Mouse (Mus musculus): ENCODE results near the gene Nhlrc2. TPM values are rescaled to one million over a fixed set of nuclear protein-coding genes. Genes with fewer than 3 reads are reported as not detected.

Gene Nhlrc2
- polyA plus RNA-seq, 1 experiment from 2014 or later = 17.8 TPM

GRCm38 (mm10) chr19:56599996-56600395, 51.9 kb downstream of the Nhlrc2 start:
- 53% methylated on average over 3 of the region's 3 CpGs for WGBS
- H3K27ac ChIP-seq (replicated peaks in 1 of 2; ENCODE audit: control insufficient read depth in 1 of 2, insufficient read depth in 1 of 2, low read depth in 2 of 2, low read length in 2 of 2) = no peak overlapping the region

GRCm38 (mm10) chr19:56600797-56601196, 52.7 kb downstream of the Nhlrc2 start:
- Histone ChIP-seq H3K9ac (ENCODE audit: low read length) (peak overlapping the region; percentile 23), H3K4me2 (ENCODE audit: low read length) (no peak overlapping the region), H3K4me3 (ENCODE audit: control insufficient read depth in 1 of 2, insufficient read depth in 1 of 2, low read depth in 1 of 2, low read length in 2 of 2) (no peak overlapping the region), H3K9me3 (ENCODE audit: control insufficient read depth, low read length) (no peaks in the 10 kb centered on the region), H3K27me3 (ENCODE audit: control insufficient read depth, insufficient read depth, low read length) (no peaks in the 10 kb centered on the region), H3K27ac (replicated peaks in 1 of 2; ENCODE audit: control insufficient read depth in 1 of 2, insufficient read depth in 1 of 2, low read depth in 2 of 2, low read length in 2 of 2) (peak overlapping the region in 1 of 2 experiments; percentile 71; a peak in 2 of 4 replicates), H3K36me3 (ENCODE audit: control insufficient read depth, insufficient read depth, low read length) (peaks cover 42% of the 10 kb centered on the region), H3K4me1 (ENCODE audit: control insufficient read depth in 2 of 2, insufficient read depth in 2 of 2, low read length in 2 of 2) (peaks cover 19 to 41% of the 10 kb centered on the region in 2 experiments)
- WGBS = 63% methylated on average over 7 of the region's 7 CpGs
- ATAC-seq (ENCODE audit: insufficient number of reproducible peaks, insufficient read depth, low FRiP score, low read depth) = no peak

More at GRCm38 (mm10) chr19:56599996-56600395, 51.9 kb downstream of the Nhlrc2 start:
- Histone ChIP-seq H3K4me2 (ENCODE audit: low read length) (no peak overlapping the region), H3K9me3 (ENCODE audit: control insufficient read depth, low read length) (no peaks in the 10 kb centered on the region), H3K36me3 (ENCODE audit: control insufficient read depth, insufficient read depth, low read length) (peaks cover 50% of the 10 kb centered on the region), H3K9ac (ENCODE audit: low read length) (no peak overlapping the region), H3K4me3 (ENCODE audit: control insufficient read depth in 1 of 2, insufficient read depth in 1 of 2, low read depth in 1 of 2, low read length in 2 of 2) (no peak overlapping the region), H3K27me3 (ENCODE audit: control insufficient read depth, insufficient read depth, low read length) (no peaks in the 10 kb centered on the region), H3K4me1 (ENCODE audit: control insufficient read depth in 2 of 2, insufficient read depth in 2 of 2, low read length in 2 of 2) (peaks cover 19 to 41% of the 10 kb centered on the region in 2 experiments)
- no peak for ATAC-seq (ENCODE audit: insufficient number of reproducible peaks, insufficient read depth, low FRiP score, low read depth)

GRCm38 (mm10) chr19:56601901-56602347, 53.9 kb downstream of the Nhlrc2 start:
- no peaks in the 10 kb centered on the region for H3K9me3 ChIP-seq (ENCODE audit: control insufficient read depth, low read length)
- peaks cover 19 to 41% of the 10 kb centered on the region in 2 experiments for H3K4me1 ChIP-seq (ENCODE audit: control insufficient read depth in 2 of 2, insufficient read depth in 2 of 2, low read length in 2 of 2)
- H3K27ac ChIP-seq (replicated peaks in 1 of 2; ENCODE audit: control insufficient read depth in 1 of 2, insufficient read depth in 1 of 2, low read depth in 2 of 2, low read length in 2 of 2) = peak overlapping the region; percentile 66 to 71
- H3K9ac ChIP-seq (ENCODE audit: low read length) = no peak overlapping the region
- H3K4me2 ChIP-seq (ENCODE audit: low read length) = 0 out of 2 replicates have a peak overlapping the region, but pooled peaks have one; percentile 5
- 62% methylated on average over 15 of the region's 15 CpGs for WGBS
- H3K4me3 ChIP-seq (ENCODE audit: control insufficient read depth in 1 of 2, insufficient read depth in 1 of 2, low read depth in 1 of 2, low read length in 2 of 2) = no peak overlapping the region
- H3K36me3 ChIP-seq (ENCODE audit: control insufficient read depth, insufficient read depth, low read length) = peaks cover 31% of the 10 kb centered on the region
- ATAC-seq (ENCODE audit: insufficient number of reproducible peaks, insufficient read depth, low FRiP score, low read depth) = no peak
- no peaks in the 10 kb centered on the region for H3K27me3 ChIP-seq (ENCODE audit: control insufficient read depth, insufficient read depth, low read length)

- Histone ChIP-seq H3K9me3 (ENCODE audit: control insufficient read depth, low read length) (no peaks in the 10 kb centered on the region), H3K4me3 (ENCODE audit: control insufficient read depth in 1 of 2, insufficient read depth in 1 of 2, low read depth in 1 of 2, low read length in 2 of 2) (no peak overlapping the region), H3K36me3 (ENCODE audit: control insufficient read depth, insufficient read depth, low read length) (no peaks in the 10 kb centered on the region), H3K4me2 (ENCODE audit: low read length) (no peak overlapping the region), H3K27me3 (ENCODE audit: control insufficient read depth, insufficient read depth, low read length) (no peaks in the 10 kb centered on the region), H3K4me1 (ENCODE audit: control insufficient read depth in 2 of 2, insufficient read depth in 2 of 2, low read length in 2 of 2) (peaks cover 0 to 10% of the 10 kb centered on the region in 2 experiments; a peak in 2 of 4 replicates), H3K27ac (replicated peaks in 1 of 2; ENCODE audit: control insufficient read depth in 1 of 2, insufficient read depth in 1 of 2, low read depth in 2 of 2, low read length in 2 of 2) (no peak overlapping the region), H3K9ac (ENCODE audit: low read length) (no peak overlapping the region)
- no peak for ATAC-seq (ENCODE audit: insufficient number of reproducible peaks, insufficient read depth, low FRiP score, low read depth)
- WGBS = 36% methylated on average over 5 of the region's 5 CpGs
Observed at GRCm38 (mm10) chr19:56608946-56609345, 60.9 kb downstream of the Nhlrc2 start.

- Histone ChIP-seq H3K27me3 (ENCODE audit: control insufficient read depth, insufficient read depth, low read length) (no peaks in the 10 kb centered on the region), H3K4me2 (ENCODE audit: low read length) (no peak overlapping the region), H3K4me3 (ENCODE audit: control insufficient read depth in 1 of 2, insufficient read depth in 1 of 2, low read depth in 1 of 2, low read length in 2 of 2) (no peak overlapping the region), H3K27ac (replicated peaks in 1 of 2; ENCODE audit: control insufficient read depth in 1 of 2, insufficient read depth in 1 of 2, low read depth in 2 of 2, low read length in 2 of 2) (no peak overlapping the region), H3K9me3 (ENCODE audit: control insufficient read depth, low read length) (no peaks in the 10 kb centered on the region), H3K36me3 (ENCODE audit: control insufficient read depth, insufficient read depth, low read length) (no peaks in the 10 kb centered on the region), H3K4me1 (ENCODE audit: control insufficient read depth in 2 of 2, insufficient read depth in 2 of 2, low read length in 2 of 2) (0 out of 4 replicates have a peak, but pooled peaks cover 0 to 7% of the 10 kb centered on the region in 2 experiments), H3K9ac (ENCODE audit: low read length) (no peak overlapping the region)
- no peak for ATAC-seq (ENCODE audit: insufficient number of reproducible peaks, insufficient read depth, low FRiP score, low read depth)
- 87% methylated on average over 5 of the region's 5 CpGs for WGBS
Observed at GRCm38 (mm10) chr19:56614131-56614530, 66.1 kb downstream of the Nhlrc2 start.

GRCm38 (mm10) chr19:56618845-56619244, 70.8 kb downstream of the Nhlrc2 start:
- Histone ChIP-seq H3K4me3 (ENCODE audit: control insufficient read depth in 1 of 2, insufficient read depth in 1 of 2, low read depth in 1 of 2, low read length in 2 of 2) (no peak overlapping the region), H3K9me3 (ENCODE audit: control insufficient read depth, low read length) (no peaks in the 10 kb centered on the region), H3K4me2 (ENCODE audit: low read length) (no peak overlapping the region), H3K36me3 (ENCODE audit: control insufficient read depth, insufficient read depth, low read length) (no peaks in the 10 kb centered on the region), H3K4me1 (ENCODE audit: control insufficient read depth in 2 of 2, insufficient read depth in 2 of 2, low read length in 2 of 2) (no peaks in the 10 kb centered on the region; a peak in 1 of 4 replicates), H3K27ac (replicated peaks in 1 of 2; ENCODE audit: control insufficient read depth in 1 of 2, insufficient read depth in 1 of 2, low read depth in 2 of 2, low read length in 2 of 2) (no peak overlapping the region), H3K27me3 (ENCODE audit: control insufficient read depth, insufficient read depth, low read length) (no peaks in the 10 kb centered on the region), H3K9ac (ENCODE audit: low read length) (no peak overlapping the region)
- 73% methylated on average over 9 of the region's 9 CpGs for WGBS
- no peak for ATAC-seq (ENCODE audit: insufficient number of reproducible peaks, insufficient read depth, low FRiP score, low read depth)

GRCm38 (mm10) chr19:56619546-56619945, 71.5 kb downstream of the Nhlrc2 start:
- Histone ChIP-seq H3K36me3 (ENCODE audit: control insufficient read depth, insufficient read depth, low read length) (no peaks in the 10 kb centered on the region), H3K9me3 (ENCODE audit: control insufficient read depth, low read length) (no peaks in the 10 kb centered on the region), H3K4me3 (ENCODE audit: control insufficient read depth in 1 of 2, insufficient read depth in 1 of 2, low read depth in 1 of 2, low read length in 2 of 2) (no peak overlapping the region), H3K4me2 (ENCODE audit: low read length) (no peak overlapping the region), H3K9ac (ENCODE audit: low read length) (no peak overlapping the region), H3K4me1 (ENCODE audit: control insufficient read depth in 2 of 2, insufficient read depth in 2 of 2, low read length in 2 of 2) (no peaks in the 10 kb centered on the region; a peak in 1 of 4 replicates), H3K27ac (replicated peaks in 1 of 2; ENCODE audit: control insufficient read depth in 1 of 2, insufficient read depth in 1 of 2, low read depth in 2 of 2, low read length in 2 of 2) (no peak overlapping the region), H3K27me3 (ENCODE audit: control insufficient read depth, insufficient read depth, low read length) (no peaks in the 10 kb centered on the region)
- 50% methylated on average over 4 of the region's 4 CpGs for WGBS
- ATAC-seq (ENCODE audit: insufficient number of reproducible peaks, insufficient read depth, low FRiP score, low read depth) = no peak

- Histone ChIP-seq H3K9me3 (ENCODE audit: control insufficient read depth, low read length) (no peaks in the 10 kb centered on the region), H3K27me3 (ENCODE audit: control insufficient read depth, insufficient read depth, low read length) (no peaks in the 10 kb centered on the region), H3K4me3 (ENCODE audit: control insufficient read depth in 1 of 2, insufficient read depth in 1 of 2, low read depth in 1 of 2, low read length in 2 of 2) (no peak overlapping the region), H3K9ac (ENCODE audit: low read length) (no peak overlapping the region), H3K4me1 (ENCODE audit: control insufficient read depth in 2 of 2, insufficient read depth in 2 of 2, low read length in 2 of 2) (no peaks in the 10 kb centered on the region; a peak in 1 of 4 replicates), H3K36me3 (ENCODE audit: control insufficient read depth, insufficient read depth, low read length) (no peaks in the 10 kb centered on the region), H3K27ac (replicated peaks in 1 of 2; ENCODE audit: control insufficient read depth in 1 of 2, insufficient read depth in 1 of 2, low read depth in 2 of 2, low read length in 2 of 2) (no peak overlapping the region), H3K4me2 (ENCODE audit: low read length) (no peak overlapping the region)
- ATAC-seq (ENCODE audit: insufficient number of reproducible peaks, insufficient read depth, low FRiP score, low read depth) = no peak
- 78% methylated on average over 7 of the region's 7 CpGs for WGBS
Observed at GRCm38 (mm10) chr19:56621876-56622275, 73.8 kb downstream of the Nhlrc2 start.
